Mouse (Mus musculus): ENCODE data around the gene Sord. TPM values are rescaled to one million over a fixed set of nuclear protein-coding genes. Genes with fewer than 3 reads are reported as not detected.

Gene Sord
- polyA plus RNA-seq, 1 experiment = 19.8 TPM

GRCm38 (mm10) chr2:122266407-122267193 lies 32.1 kb downstream of the Sord start:
- Histone ChIP-seq H3K4me1 (ENCODE audit: control insufficient read depth, insufficient read depth, low read length) (no peaks in the 10 kb centered on the region), H3K27ac (ENCODE audit: insufficient read depth, low read length) (no peak overlapping the region), H3K4me3 (ENCODE audit: insufficient read depth, low read length) (no peak overlapping the region)
- TF ChIP-seq CTCF (IDR thresholded peaks at IDR 0.05; ENCODE audit: extremely low read depth, insufficient read depth, low read length) = no peak
- no peak for TF ChIP-seq POLR2A (IDR thresholded peaks at IDR 0.05; ENCODE audit: extremely low read depth, insufficient read depth, low read length)

- H3K4me3 ChIP-seq (ENCODE audit: insufficient read depth, low read length) = no peak overlapping the region
- no peaks in the 10 kb centered on the region for H3K4me1 ChIP-seq (ENCODE audit: control insufficient read depth, insufficient read depth, low read length)
- H3K27ac ChIP-seq (ENCODE audit: insufficient read depth, low read length) = no peak overlapping the region
- TF ChIP-seq CTCF (IDR thresholded peaks at IDR 0.05; ENCODE audit: extremely low read depth, insufficient read depth, low read length) = no peak
- no peak for TF ChIP-seq POLR2A (IDR thresholded peaks at IDR 0.05; ENCODE audit: extremely low read depth, insufficient read depth, low read length)
Observed at GRCm38 (mm10) chr2:122278769-122279168, 44.2 kb downstream of the Sord start.

DNA sequence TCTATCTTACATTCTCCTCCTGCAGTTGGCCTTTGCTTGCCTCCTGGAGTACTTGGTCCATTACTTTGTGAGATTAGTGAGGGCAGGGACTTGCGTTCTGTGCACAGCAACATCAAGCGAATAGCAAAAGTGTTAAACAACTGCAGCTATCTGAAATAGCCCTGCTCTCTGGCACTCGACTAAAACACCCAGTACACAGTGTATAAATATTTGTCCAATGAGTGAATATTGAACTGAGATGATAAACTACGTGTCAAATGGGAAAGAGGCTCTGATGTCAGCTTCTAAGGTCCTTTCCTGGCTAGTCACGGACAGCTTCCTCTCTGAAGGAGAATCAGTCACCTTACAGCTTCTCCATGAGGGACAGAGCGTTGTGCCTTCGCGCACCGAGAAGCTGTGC lies 49.5 kb downstream of the Sord start:
- no peak overlapping the region for H3K4me3 ChIP-seq (ENCODE audit: insufficient read depth, low read length)
- H3K27ac ChIP-seq (ENCODE audit: insufficient read depth, low read length) = no peak overlapping the region
- TF ChIP-seq CTCF (IDR thresholded peaks at IDR 0.05; ENCODE audit: extremely low read depth, insufficient read depth, low read length) (no peak), POLR2A (IDR thresholded peaks at IDR 0.05; ENCODE audit: extremely low read depth, insufficient read depth, low read length) (no peak)
- H3K4me1 ChIP-seq (ENCODE audit: control insufficient read depth, insufficient read depth, low read length) = no peaks in the 10 kb centered on the region

DNA sequence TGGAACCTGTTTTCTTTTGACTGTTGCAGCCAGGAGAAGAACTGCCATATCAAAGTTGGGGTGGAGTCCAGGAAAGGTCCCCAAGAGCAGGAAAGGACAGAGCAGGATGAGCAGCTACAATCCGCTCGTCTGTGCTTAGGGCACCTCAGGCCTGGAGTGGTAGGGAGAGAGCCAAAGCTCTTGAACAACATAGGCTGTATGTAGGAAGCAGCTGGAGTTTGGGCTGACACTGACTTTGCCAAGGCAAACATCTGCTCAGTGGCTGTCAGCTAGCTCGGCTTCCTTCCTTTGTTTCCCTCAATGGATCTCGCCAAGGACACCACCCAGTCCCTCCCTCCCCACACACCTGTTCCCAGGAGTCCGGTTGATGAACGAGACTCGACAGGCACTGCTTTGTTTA lies 51.6 kb downstream of the Sord start:
- no peak overlapping the region for H3K27ac ChIP-seq (ENCODE audit: insufficient read depth, low read length)
- no peak overlapping the region for H3K4me3 ChIP-seq (ENCODE audit: insufficient read depth, low read length)
- TF ChIP-seq CTCF (IDR thresholded peaks at IDR 0.05; ENCODE audit: extremely low read depth, insufficient read depth, low read length) (no peak), POLR2A (IDR thresholded peaks at IDR 0.05; ENCODE audit: extremely low read depth, insufficient read depth, low read length) (no peak)
- H3K4me1 ChIP-seq (ENCODE audit: control insufficient read depth, insufficient read depth, low read length) = no peaks in the 10 kb centered on the region

GRCm38 (mm10) chr2:122294916-122295315 lies 60.4 kb downstream of the Sord start:
- Histone ChIP-seq H3K4me1 (ENCODE audit: control insufficient read depth, insufficient read depth, low read length) (no peaks in the 10 kb centered on the region), H3K27ac (ENCODE audit: insufficient read depth, low read length) (no peak overlapping the region), H3K4me3 (ENCODE audit: insufficient read depth, low read length) (no peak overlapping the region)
- TF ChIP-seq CTCF (IDR thresholded peaks at IDR 0.05; ENCODE audit: extremely low read depth, insufficient read depth, low read length) = no peak
- TF ChIP-seq POLR2A (IDR thresholded peaks at IDR 0.05; ENCODE audit: extremely low read depth, insufficient read depth, low read length) = no peak

DNA sequence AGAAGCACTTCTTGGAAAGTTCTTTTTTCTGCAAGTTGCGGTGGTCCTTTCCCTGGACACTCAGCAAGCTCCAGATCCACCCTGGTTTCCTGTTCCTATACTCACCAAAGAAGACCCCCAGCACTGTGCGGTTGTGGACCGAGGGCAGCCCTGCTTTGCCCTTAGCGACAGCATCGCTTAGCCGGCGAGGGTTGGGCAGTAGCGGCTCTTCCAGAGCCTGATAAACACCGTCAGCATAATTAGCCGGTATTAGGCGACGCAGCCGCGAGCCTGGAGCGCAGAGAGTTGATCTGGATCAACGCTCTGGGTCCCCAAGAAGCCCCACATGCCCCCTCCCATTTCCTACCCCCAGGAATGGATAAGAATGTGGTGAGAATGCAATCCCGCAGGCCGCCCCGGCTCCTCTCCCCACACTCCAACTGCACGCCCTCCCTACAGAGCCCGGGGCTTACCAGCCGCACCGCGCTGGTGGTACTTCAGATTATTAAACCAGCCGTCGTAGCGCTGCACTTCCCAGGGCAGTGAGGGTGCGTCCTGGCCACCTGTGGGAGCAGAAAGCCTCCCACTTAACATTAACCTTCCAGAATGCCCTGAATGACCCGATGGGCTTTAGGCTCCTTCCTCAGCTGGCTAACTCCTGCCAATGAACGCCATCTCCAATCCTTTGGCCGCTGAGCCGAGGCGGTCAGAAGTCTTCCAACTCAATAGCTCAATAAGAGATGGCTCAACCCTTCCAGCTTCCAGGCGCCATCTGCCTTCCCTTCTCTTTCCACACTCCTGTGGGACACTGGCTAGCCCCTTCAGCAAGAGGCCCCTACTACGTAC lies 62.9 kb downstream of the Sord start:
- TF ChIP-seq CTCF (IDR thresholded peaks at IDR 0.05; ENCODE audit: extremely low read depth, insufficient read depth, low read length) (no peak), POLR2A (IDR thresholded peaks at IDR 0.05; ENCODE audit: extremely low read depth, insufficient read depth, low read length) (no peak)
- Histone ChIP-seq H3K27ac (ENCODE audit: insufficient read depth, low read length) (no peak overlapping the region), H3K4me3 (ENCODE audit: insufficient read depth, low read length) (no peak overlapping the region), H3K4me1 (ENCODE audit: control insufficient read depth, insufficient read depth, low read length) (peaks cover 2% of the 10 kb centered on the region; the same call in 1 of the 2 replicates)

GRCm38 (mm10) chr2:122298096-122298499 lies 63.5 kb downstream of the Sord start, which contains the start of gene Duox2:
TSS of gene Duox2 (minus strand) at chr2:122298449.
- Histone ChIP-seq H3K27ac (ENCODE audit: insufficient read depth, low read length) (no peak within 1 kb of the TSS), H3K4me3 (ENCODE audit: insufficient read depth, low read length) (no peak within 1 kb of the TSS), H3K4me1 (ENCODE audit: control insufficient read depth, insufficient read depth, low read length) (peaks cover 2% of the 10 kb centered on the region; the same call in 1 of the 2 replicates)
- TF ChIP-seq POLR2A (IDR thresholded peaks at IDR 0.05; ENCODE audit: extremely low read depth, insufficient read depth, low read length) = no peak
- TF ChIP-seq CTCF (IDR thresholded peaks at IDR 0.05; ENCODE audit: extremely low read depth, insufficient read depth, low read length) = no peak

GRCm38 (mm10) chr2:122298596-122299490 lies 64.3 kb downstream of the Sord start, which contains the start of gene Duoxa2:
TSS of gene Duoxa2 (plus strand) at chr2:122298900.
- Histone ChIP-seq H3K4me3 (ENCODE audit: insufficient read depth, low read length) (no peak within 1 kb of the TSS), H3K27ac (ENCODE audit: insufficient read depth, low read length) (no peak within 1 kb of the TSS), H3K4me1 (ENCODE audit: control insufficient read depth, insufficient read depth, low read length) (peaks cover 2% of the 10 kb centered on the region; the same call in 1 of the 2 replicates)
- TF ChIP-seq CTCF (IDR thresholded peaks at IDR 0.05; ENCODE audit: extremely low read depth, insufficient read depth, low read length) (no peak), POLR2A (IDR thresholded peaks at IDR 0.05; ENCODE audit: extremely low read depth, insufficient read depth, low read length) (no peak)
